Mouse (Mus musculus) adrenal gland, postnatal 14 days (tissue): Measurements from ENCODE around the gene Atp6ap2. TPM values are rescaled to one million over a fixed set of nuclear protein-coding genes. Genes with fewer than 3 reads are reported as not detected.

ENCODE experiments used
- total RNA-seq: library from RNA; stranded (reverse); gene quantifications from 2 replicates; pipeline ENCODE4 v1.2.3, GENCODE M21; 2021

The Atp6ap2 gene
- total RNA-seq, 1 experiment from 2014 or later = 43.4 TPM

Other genes starting within 250 kb of the Atp6ap2 start
- 22.8 and 25.6 TPM in 2 replicates for gene 1810030O07Rik, start 85.9 kb downstream of the Atp6ap2 start, total RNA-seq
- gene Med14, start 174.3 kb downstream of the Atp6ap2 start, total RNA-seq = 26.0 and 27.6 TPM in 2 replicates